Mouse (Mus musculus) lung, postnatal 0 days (tissue): ENCODE data around the gene Tceal3. TPM values are rescaled to one million over a fixed set of nuclear protein-coding genes. Genes with fewer than 3 reads are reported as not detected.
"Not testable (repeated sequence)": the region's sequence is repeated elsewhere in the genome, so short reads cannot be mapped to it uniquely, and the experiment has no call there.

ENCODE experiments used
- ATAC-seq: fragments of 200-750 bp; cut with Nextera tagmentation; 2 replicates; pipeline ENCODE4 v1.8.0; 2017; ENCODE audit warnings: moderate library complexity
- DNase-seq: peaks from one replicate; pipeline ENCODE4 v3.0.0-alpha.2; 2016; ENCODE audit warnings: low spot score
- H3K27ac ChIP-seq: fragments of 300-500 bp; sonication (generic); 2 replicates; pipeline ENCODE4 v1.5.1; 2014; ENCODE audit warnings: antibody characterized with exemption, mild to moderate bottlenecking, low read length, mixed read lengths
- H3K27me3 ChIP-seq: fragments of 300-500 bp; sonication (generic); replicated peaks from 2 replicates; pipeline ENCODE4 v1.6.1; 2014; ENCODE audit warnings: low read length, mixed read lengths; ENCODE audit not compliant: insufficient read depth
- H3K36me3 ChIP-seq: fragments of 300-500 bp; sonication (generic); 2 replicates; pipeline ENCODE4 v1.6.1; 2014; ENCODE audit warnings: low read length, mixed read lengths; ENCODE audit not compliant: insufficient read depth
- H3K4me1 ChIP-seq: fragments of 300-500 bp; sonication (generic); 2 replicates; pipeline ENCODE4 v1.6.1; 2014; ENCODE audit warnings: antibody characterized with exemption, low read depth, low read length, mixed read lengths; ENCODE audit not compliant: insufficient read depth
- H3K4me2 ChIP-seq: fragments of 300-500 bp; sonication (generic); replicated peaks from 2 replicates; pipeline ENCODE4 v1.6.1; 2014; ENCODE audit warnings: low read depth, mild to moderate bottlenecking, low read length, moderate library complexity, mixed read lengths
- H3K4me3 ChIP-seq: fragments of 300-500 bp; sonication (generic); 2 replicates; pipeline ENCODE4 v1.5.1; 2014; ENCODE audit warnings: low read depth, low read length
- H3K9ac ChIP-seq: fragments of 300-500 bp; sonication (generic); replicated peaks from 2 replicates; pipeline ENCODE4 v1.6.1; 2014; ENCODE audit warnings: low read depth, mild to moderate bottlenecking
- H3K9me3 ChIP-seq: fragments of 300-500 bp; sonication (generic); 2 replicates; pipeline ENCODE4 v1.6.1; 2016; ENCODE audit warnings: low read length, mixed read lengths
- CTCF ChIP-seq: IDR thresholded peaks from 2 replicates; pipeline ENCODE4 v1.5.1; 2016; ENCODE audit warnings: antibody characterized with exemption, mild to moderate bottlenecking
- EP300 ChIP-seq: IDR thresholded peaks from 2 replicates; pipeline ENCODE4 v1.6.1; 2016; ENCODE audit warnings: antibody characterized with exemption, mild to moderate bottlenecking, control low read depth
- WGBS: fragments of 180-500 bp; shearing (Covaris S2); extraction: QIAGEN DNeasy Blood & Tissue Kit; methylation state at CpG from one replicate; pipeline ENCODE4 v1.1.7; 2014; 5-methylcytosine and 5-hydroxymethylcytosine counted together
- polyA plus RNA-seq: library from polyadenylated mRNA; unstranded; fragments of >200 nt; fragmentation: Nextera tagmentation; extraction: Ambion mirVana; gene quantifications from 2 replicates; pipeline ENCODE4 v1.2.1, GENCODE M21; 2015

Gene Tceal3
- polyA plus RNA-seq, 1 experiment from 2014 or later, result 3.1 TPM

DNA sequence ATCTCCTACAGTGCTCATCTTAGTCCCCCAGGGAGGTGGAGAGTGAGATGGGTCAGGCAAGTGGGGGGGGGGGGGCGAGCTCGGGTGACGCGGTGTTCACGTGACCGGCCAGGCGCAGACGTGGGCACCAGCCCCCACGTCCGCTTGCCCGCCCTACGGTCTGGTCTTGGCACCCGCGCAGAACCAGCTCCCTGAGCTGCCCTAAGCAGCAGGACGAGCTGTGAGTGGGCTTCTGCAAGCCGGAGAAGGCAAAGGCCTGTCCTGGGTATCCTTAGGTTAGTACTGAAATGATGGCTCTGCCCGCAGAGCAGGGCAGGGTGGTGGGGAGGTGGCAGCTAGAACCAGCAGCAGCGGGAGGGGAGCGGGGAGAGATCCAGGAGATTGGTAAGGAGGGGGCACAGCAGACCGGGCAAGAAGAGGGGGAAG lies 75.7 kb downstream of the Tceal3 start:
- Histone ChIP-seq H3K4me1 (no peaks in the 10 kb centered on the region), H3K9ac (no peak overlapping the region), H3K27ac (no peak overlapping the region), H3K4me2 (peak overlapping the region; percentile 54), H3K27me3 (no peaks in the 10 kb centered on the region), H3K9me3 (no peaks in the 10 kb centered on the region), H3K4me3 (peak overlapping the region; percentile 25), H3K36me3 (no peaks in the 10 kb centered on the region)
- WGBS, result 33% methylated on average over 10 of the region's 20 CpGs
- TF ChIP-seq EP300 (no peak), CTCF (no peak)
- ATAC-seq (peak; percentile 30; the same call in 1 of the 2 replicates), DNase-seq (no peak)

DNA sequence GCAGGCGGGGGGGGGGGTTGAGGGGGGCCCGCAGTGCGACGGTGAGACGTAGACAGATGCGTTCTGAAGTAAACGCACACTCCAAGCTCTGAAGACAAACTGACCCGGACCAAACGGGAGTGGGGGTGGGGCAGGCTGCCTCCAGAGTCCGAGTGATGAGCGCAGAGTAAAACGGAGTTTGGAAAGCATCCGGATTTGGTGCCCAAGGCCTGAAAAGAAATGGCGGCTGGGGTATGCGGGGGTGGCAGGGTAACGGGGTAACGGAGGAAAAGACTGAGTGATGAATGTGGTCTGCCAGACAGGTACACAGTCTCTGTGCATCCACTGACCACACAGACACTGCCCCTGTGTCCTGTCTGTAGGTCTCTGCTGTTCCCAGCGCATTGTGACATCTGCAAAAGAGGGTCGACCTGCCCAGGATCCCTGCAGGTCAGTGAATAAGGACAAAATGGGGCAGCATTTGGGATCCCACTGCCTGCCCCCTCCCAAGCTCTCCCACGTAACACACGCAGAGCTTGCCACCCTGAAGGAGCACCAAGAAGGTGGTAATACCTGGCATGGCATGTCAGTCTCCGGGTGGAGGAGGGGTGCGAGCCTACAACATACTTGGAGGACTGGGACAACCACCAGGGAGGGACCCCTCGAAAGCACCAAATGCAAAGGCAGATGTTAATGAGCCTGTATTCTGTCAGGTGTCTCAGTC lies 76.3 kb downstream of the Tceal3 start:
- WGBS, result 20% methylated on average over 20 of the region's 24 CpGs
- H3K36me3 ChIP-seq, ATAC-seq, H3K9ac ChIP-seq, H3K27ac ChIP-seq, DNase-seq, H3K27me3 ChIP-seq, H3K4me1 ChIP-seq, H3K9me3 ChIP-seq: not testable (repeated sequence)
- H3K4me3 ChIP-seq, result peak overlapping the region; percentile 25; the same call in 1 of the 2 replicates
- H3K4me2 ChIP-seq, result peak overlapping the region; percentile 54

DNA sequence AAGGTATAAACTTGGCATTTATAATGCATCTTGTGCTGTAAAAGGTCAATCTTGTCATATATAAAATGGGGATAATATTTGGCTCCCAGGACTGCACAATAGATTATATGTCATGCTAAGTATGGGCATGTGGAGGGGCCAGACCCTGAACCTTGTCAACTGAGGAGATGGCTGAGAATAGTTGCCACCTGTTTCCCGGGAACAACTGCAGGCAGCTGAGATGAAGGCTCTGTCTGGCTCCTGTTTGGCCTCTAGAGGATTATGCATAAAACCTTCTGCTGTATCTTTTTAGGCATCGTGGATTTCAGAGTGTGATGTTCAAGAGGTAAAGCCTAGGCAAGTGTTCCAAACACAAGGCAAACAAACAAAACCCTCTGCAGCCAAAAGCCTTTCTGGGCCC lies 78.2 kb downstream of the Tceal3 start:
- Histone ChIP-seq H3K4me3 (no peak overlapping the region), H3K4me2 (no peak overlapping the region), H3K9ac (no peak overlapping the region), H3K9me3 (no peaks in the 10 kb centered on the region), H3K36me3 (no peaks in the 10 kb centered on the region), H3K27ac (no peak overlapping the region), H3K4me1 (no peaks in the 10 kb centered on the region), H3K27me3 (no peaks in the 10 kb centered on the region)
- TF ChIP-seq CTCF (no peak), EP300 (no peak)
- DNase-seq, result no peak
- no peak for ATAC-seq
- 60% methylated on average over 2 of the region's 2 CpGs for WGBS

DNA sequence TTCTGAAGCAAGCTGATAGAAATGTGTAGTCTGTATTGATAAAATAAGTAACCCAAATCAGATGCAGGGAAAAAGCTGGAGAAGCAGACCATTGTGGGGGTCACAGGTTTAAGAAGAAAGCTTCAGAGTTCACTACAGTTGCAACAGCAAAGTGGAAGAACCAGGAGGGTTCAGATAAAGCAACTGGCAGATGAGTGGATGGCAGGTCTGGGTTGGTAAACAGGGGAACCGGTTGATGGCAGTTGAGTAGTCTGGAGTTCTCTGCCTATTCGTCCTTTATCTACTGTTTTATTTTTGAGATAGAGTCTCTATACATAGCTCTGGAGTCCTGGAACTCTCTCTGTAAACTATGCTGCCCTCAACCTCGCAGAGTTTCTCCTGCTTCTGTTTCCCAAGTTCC lies 90.3 kb downstream of the Tceal3 start:
- Histone ChIP-seq H3K4me3 (no peak overlapping the region), H3K4me1 (no peaks in the 10 kb centered on the region), H3K27me3 (no peaks in the 10 kb centered on the region), H3K27ac (no peak overlapping the region), H3K4me2 (no peak overlapping the region), H3K9me3 (no peaks in the 10 kb centered on the region), H3K9ac (no peak overlapping the region), H3K36me3 (no peaks in the 10 kb centered on the region)
- TF ChIP-seq EP300 (no peak), CTCF (no peak)
- no peak for ATAC-seq
- DNase-seq, result no peak
- 28% methylated on average over 3 of the region's 3 CpGs for WGBS

DNA sequence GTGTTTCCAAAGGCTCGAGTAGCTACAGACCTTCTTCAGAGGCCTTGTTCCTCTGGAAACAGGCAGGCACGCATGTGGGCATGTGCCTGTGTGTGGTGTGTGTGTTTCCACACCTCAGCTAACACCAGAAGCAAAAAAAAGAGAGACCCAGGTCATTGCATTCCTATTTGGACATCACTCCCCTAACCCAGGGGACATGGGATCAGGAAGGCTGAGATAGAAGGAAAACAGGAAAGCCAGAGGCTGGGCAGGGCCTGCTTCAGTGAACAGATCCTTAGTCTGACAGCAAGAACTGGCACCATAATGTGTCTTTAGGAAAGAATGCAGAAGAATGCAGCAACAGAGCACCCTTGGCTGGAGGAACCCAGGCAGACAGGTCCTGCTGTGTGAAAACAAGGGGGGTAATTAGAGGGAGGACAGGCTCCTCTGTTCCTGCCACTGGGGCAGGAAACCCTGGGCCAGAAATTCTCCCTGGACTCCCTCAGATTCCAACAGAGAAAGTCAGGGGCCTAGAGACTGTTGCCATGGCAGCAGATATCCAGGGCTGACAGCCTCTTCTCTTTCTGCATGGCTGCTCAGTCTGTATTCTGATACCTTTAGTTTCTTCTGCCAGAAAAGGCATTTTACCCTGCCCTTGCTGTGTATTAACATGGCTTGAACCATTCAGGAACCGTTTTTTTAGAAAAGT lies 101.1 kb downstream of the Tceal3 start:
- not testable (repeated sequence) for ATAC-seq, H3K4me2 ChIP-seq, H3K27me3 ChIP-seq, DNase-seq, H3K36me3 ChIP-seq, H3K4me3 ChIP-seq, H3K4me1 ChIP-seq, H3K9ac ChIP-seq, H3K9me3 ChIP-seq, H3K27ac ChIP-seq
- WGBS, result 40% methylated on average over 3 of the region's 3 CpGs

DNA sequence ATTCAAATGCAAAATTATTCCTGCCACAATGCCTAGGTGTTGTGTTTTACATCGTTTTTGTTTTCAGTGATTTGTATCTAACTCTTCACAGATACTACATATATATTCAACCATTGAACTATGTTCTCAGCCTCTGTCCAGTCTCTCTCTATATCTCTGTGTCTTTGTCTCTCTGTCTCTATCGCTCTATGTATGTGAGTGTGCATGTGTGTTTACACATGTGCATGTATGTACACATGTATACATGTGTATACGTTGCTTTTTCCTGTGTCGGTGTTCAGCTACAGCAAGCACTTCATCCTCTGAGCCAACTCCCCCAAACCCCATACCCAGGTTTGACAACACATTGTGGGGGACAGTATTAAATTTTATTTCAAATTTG lies 101.6 kb downstream of the Tceal3 start:
- Histone ChIP-seq H3K9me3 (no peaks in the 10 kb centered on the region), H3K36me3 (no peaks in the 10 kb centered on the region), H3K27me3 (no peaks in the 10 kb centered on the region), H3K4me3 (no peak overlapping the region), H3K9ac (no peak overlapping the region), H3K4me1 (no peaks in the 10 kb centered on the region), H3K27ac (no peak overlapping the region), H3K4me2 (no peak overlapping the region)
- DNase-seq, result no peak
- no peak for TF ChIP-seq EP300
- no peak for TF ChIP-seq CTCF
- no peak for ATAC-seq
- WGBS, result 78% methylated on average over 4 of the region's 4 CpGs
